Mouse (Mus musculus) midbrain, embryonic 14.5 days (tissue): ENCODE measurements around the gene Mtss1l. TPM values are rescaled to one million over a fixed set of nuclear protein-coding genes. Genes with fewer than 3 reads are reported as not detected.
A peak's percentile ranks its signal among the peaks of the same experiment; 100 is the strongest.

ENCODE experiments used
- ATAC-seq: fragments of 200-750 bp; cut with Nextera tagmentation; 2 replicates; pipeline ENCODE4 v1.8.0; 2017; ENCODE audit warnings: moderate number of reproducible peaks, moderate library complexity; ENCODE audit not compliant: low FRiP score, low TSS enrichment
- DNase-seq: peaks from one replicate; pipeline ENCODE4 v3.0.0-alpha.2; 2015
- H3K27ac ChIP-seq: fragments of 300-500 bp; sonication (generic); replicated peaks from 2 replicates; pipeline ENCODE4 v1.5.1; 2014; ENCODE audit warnings: mild to moderate bottlenecking, low read depth, low read length, moderate library complexity
- H3K27me3 ChIP-seq: fragments of 300-500 bp; sonication (generic); 2 replicates; pipeline ENCODE4 v1.6.1; 2014; ENCODE audit warnings: low read length, control low read depth, mixed read lengths; ENCODE audit not compliant: control insufficient read depth, insufficient read depth
- H3K36me3 ChIP-seq: fragments of 300-500 bp; sonication (generic); 2 replicates; pipeline ENCODE4 v1.6.1; 2014; ENCODE audit warnings: low read length, control low read depth; ENCODE audit not compliant: control insufficient read depth, insufficient read depth
- H3K4me1 ChIP-seq: fragments of 300-500 bp; sonication (generic); 2 replicates; pipeline ENCODE4 v1.6.1; 2014; ENCODE audit warnings: mild to moderate bottlenecking, antibody characterized with exemption, low read length, control low read depth; ENCODE audit not compliant: control insufficient read depth, insufficient read depth
- H3K4me2 ChIP-seq: fragments of 300-500 bp; sonication (generic); 2 replicates; pipeline ENCODE4 v1.6.1; 2014; ENCODE audit warnings: mild to moderate bottlenecking, low read length, moderate library complexity
- H3K4me3 ChIP-seq: fragments of 300-500 bp; sonication (generic); replicated peaks from 2 replicates; pipeline ENCODE4 v1.5.1; 2014; ENCODE audit warnings: low read depth, low read length
- H3K9ac ChIP-seq: fragments of 300-500 bp; sonication (generic); replicated peaks from 2 replicates; pipeline ENCODE4 v1.6.1; 2014; ENCODE audit warnings: mild to moderate bottlenecking, low read length, moderate library complexity
- H3K9me3 ChIP-seq: fragments of 300-500 bp; sonication (generic); 2 replicates; pipeline ENCODE4 v1.6.1; 2016; ENCODE audit warnings: low read length, control low read depth, mixed read lengths; ENCODE audit not compliant: control insufficient read depth
- WGBS: fragments of 180-500 bp; shearing (Covaris S2); extraction: QIAGEN DNeasy Blood & Tissue Kit; methylation state at CpG from one replicate; pipeline ENCODE4 v1.1.7; 2014; 5-methylcytosine and 5-hydroxymethylcytosine counted together
- polyA plus RNA-seq: library from polyadenylated mRNA; unstranded; fragments of >200 nt; fragmentation: Nextera tagmentation; extraction: Ambion mirVana; gene quantifications from 2 replicates; pipeline ENCODE4 v1.2.1, GENCODE M21; 2014

Mtss1l gene
- polyA plus RNA-seq, 1 experiment from 2014 or later = 27.5 TPM

DNA sequence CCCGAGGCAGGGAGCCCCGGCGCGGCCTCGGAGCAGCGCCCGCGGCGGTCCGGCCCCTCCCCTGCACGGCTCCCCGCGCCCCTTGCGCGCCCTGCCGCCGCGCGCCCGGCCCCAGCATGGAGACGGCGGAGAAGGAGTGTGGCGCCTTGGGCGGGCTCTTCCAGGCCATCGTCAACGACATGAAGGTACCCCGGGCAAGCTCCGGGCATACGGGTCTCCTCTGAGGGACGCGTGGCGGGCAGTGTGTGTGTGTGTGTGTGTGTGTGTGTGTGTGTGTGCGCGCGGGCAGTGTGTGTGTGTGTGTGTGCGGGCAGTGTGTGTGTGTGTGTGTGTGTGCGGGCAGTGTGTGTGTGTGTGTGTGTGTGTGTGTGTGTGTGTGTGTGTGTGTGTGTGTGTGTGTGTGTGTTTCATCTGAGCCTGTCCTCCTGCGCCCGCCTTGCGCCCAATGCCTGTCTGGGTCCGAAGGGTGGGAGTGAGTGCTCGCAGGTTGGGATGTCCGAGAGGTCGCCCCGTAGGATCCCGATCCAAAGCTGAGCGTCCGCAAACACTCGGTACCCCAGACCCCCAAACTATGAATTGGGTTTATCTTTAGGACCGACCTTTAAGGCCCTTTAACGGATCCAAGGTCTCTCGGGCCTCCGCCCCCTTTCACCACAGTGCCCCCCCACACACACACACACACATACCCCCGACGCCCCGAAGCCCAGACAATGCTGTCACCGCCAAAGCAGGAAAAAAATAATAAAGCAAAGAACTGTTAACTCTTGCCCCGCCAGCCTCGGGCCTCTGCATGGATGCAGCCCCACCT is 534 bp downstream of the Mtss1l start:
- peak overlapping the region; percentile 66 for H3K4me3 ChIP-seq
- peaks cover 46% of the 10 kb centered on the region for H3K4me1 ChIP-seq
- peak overlapping the region; percentile 92 for H3K4me2 ChIP-seq
- H3K9me3 ChIP-seq = no peaks in the 10 kb centered on the region
- peak overlapping the region; percentile 95 for H3K27ac ChIP-seq
- peaks cover 11% of the 10 kb centered on the region; the same call in 1 of the 2 replicates for H3K36me3 ChIP-seq
- under 1% methylated on average over 44 of the region's 59 CpGs for WGBS
- H3K9ac ChIP-seq = peak overlapping the region; percentile 96
- DNase-seq = peak; percentile 71
- no peaks in the 10 kb centered on the region for H3K27me3 ChIP-seq
- ATAC-seq = peak; percentile 76

DNA sequence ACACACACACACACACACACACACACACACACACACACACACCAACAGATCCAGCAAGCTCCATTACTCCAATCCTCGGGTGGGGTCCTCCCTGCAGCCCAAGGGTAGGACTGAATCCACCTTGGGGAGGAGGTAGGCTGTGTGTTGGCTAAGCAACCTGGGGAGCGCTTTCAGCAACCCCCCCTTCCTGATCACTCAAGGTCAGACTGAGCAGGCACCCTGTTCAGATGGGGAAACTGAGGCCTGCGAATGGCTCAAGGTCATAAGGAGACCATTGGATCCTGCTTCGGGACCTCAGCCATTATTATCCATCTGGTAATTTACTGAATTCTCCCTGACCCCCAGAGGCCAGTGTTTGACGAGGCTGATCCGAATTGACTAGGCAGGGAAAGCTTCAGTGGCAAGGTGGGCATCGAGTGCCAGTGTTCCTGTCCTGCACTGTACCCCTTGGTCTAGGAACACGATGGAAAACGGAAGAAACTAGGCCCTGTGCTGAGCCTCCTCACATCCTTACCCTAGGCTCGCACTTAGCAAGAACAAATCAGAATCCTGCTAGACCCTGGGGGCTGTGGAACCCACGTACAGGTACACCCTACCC is 1.2 kb downstream of the Mtss1l start:
- ATAC-seq = no peak
- Histone ChIP-seq H3K27me3 (no peaks in the 10 kb centered on the region), H3K9me3 (no peaks in the 10 kb centered on the region), H3K9ac (peak overlapping the region; percentile 96), H3K4me1 (peaks cover 49% of the 10 kb centered on the region), H3K4me3 (peak overlapping the region; percentile 66), H3K36me3 (peaks cover 18% of the 10 kb centered on the region), H3K4me2 (peak overlapping the region; percentile 92), H3K27ac (peak overlapping the region; percentile 95)
- no peak for DNase-seq
- WGBS = 43% methylated on average over 11 of the region's 11 CpGs

DNA sequence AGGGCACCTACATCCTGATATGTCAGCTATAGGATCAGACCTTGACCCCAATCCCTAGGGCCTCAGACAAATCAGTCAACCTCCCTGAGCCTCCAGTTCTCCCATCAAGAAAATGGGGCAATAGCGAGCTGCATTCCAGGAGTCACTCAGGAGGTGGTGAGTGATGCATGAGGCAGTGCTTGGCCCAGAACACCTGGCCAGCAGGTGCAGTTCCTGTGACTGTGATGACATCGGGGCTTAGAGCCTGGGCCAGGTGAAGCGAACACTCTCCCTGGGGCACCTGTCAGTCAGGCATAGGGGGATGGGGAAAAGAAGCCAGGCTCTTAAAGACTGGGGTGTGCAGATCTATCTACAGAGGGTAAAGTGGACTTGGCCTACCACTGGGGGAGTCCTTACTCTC is 3.2 kb downstream of the Mtss1l start:
- peaks cover 47% of the 10 kb centered on the region for H3K4me1 ChIP-seq
- H3K27me3 ChIP-seq = no peaks in the 10 kb centered on the region
- no peak for ATAC-seq
- DNase-seq = no peak
- H3K4me2 ChIP-seq = 0 out of 2 replicates have a peak overlapping the region, but pooled peaks have one; percentile 92
- H3K9ac ChIP-seq = peak overlapping the region; percentile 31
- peaks cover 38% of the 10 kb centered on the region for H3K36me3 ChIP-seq
- H3K4me3 ChIP-seq = no peak overlapping the region
- 0 out of 2 replicates have a peak overlapping the region, but pooled peaks have one; percentile 32 for H3K27ac ChIP-seq
- WGBS = 85% methylated on average over 3 of the region's 3 CpGs
- H3K9me3 ChIP-seq = no peaks in the 10 kb centered on the region

DNA sequence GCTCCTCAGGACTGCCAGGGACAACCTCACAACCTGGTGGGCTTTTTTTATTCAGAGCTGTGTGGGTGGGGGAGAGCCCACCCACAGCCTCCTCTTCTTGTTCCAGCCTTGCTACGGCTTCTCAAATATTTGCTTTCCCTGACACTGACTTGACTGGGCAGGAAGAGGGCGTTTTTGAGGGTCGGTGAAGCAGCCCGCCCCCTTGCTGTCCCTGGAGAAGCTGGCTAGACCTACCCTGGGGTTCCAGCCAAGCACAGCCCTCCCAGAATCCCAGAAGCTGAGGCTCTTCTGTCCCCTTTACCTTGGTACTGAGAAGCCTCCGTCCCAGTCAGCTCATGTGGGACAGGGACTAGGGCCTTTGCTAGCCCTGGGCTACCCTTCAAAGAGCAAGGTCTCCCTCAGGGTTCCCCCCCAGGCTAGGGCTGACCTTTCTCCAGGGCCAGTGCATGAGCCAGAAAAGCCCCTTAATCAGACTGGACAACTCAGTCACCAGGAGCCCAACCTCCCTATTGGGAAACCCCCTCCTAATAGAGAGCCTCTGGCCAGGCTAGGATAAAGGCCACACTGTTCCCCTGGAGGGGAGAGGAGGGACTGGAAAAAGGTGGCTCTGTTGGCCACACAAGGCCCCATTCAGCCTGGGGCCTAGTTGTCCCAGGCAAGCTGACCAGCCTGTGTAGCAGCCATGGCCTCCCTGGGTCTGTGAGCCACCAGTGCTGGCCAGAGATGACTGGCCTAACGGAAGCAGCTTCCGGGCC is 4.0 kb downstream of the Mtss1l start:
- no peaks in the 10 kb centered on the region for H3K9me3 ChIP-seq
- no peaks in the 10 kb centered on the region for H3K27me3 ChIP-seq
- peak overlapping the region; percentile 31 for H3K9ac ChIP-seq
- peaks cover 45% of the 10 kb centered on the region for H3K36me3 ChIP-seq
- DNase-seq = no peak
- no peak overlapping the region for H3K4me3 ChIP-seq
- ATAC-seq = no peak
- peak overlapping the region; percentile 20; the same call in 1 of the 2 replicates for H3K27ac ChIP-seq
- WGBS = 60% methylated on average over 7 of the region's 7 CpGs
- H3K4me2 ChIP-seq = peak overlapping the region; percentile 17
- peaks cover 41% of the 10 kb centered on the region for H3K4me1 ChIP-seq

DNA sequence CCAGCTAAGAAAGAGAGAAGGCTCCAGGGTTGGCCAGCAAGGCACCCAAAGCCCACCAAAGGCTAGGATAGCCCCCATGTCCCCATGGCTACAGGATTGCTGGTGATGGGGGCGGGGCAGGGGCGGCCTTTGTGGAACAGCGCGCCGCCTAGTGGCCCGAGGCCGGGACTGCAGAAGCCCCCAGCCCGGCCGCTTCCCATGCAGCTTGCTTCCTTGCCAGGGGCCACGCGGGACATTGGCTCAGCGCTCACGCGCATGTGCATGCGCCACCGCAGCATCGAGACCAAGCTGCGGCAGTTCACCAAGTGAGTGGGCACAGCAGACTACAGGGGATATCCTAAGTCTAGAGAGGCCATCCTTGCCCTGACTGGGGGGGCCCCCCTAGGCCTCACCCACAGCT is 5.6 kb downstream of the Mtss1l start:
- H3K27me3 ChIP-seq = no peaks in the 10 kb centered on the region
- no peak overlapping the region for H3K9ac ChIP-seq
- DNase-seq = peak; percentile 87
- H3K4me1 ChIP-seq = peaks cover 35% of the 10 kb centered on the region; the same call in 1 of the 2 replicates
- H3K27ac ChIP-seq = no peak overlapping the region
- H3K36me3 ChIP-seq = peaks cover 59% of the 10 kb centered on the region
- H3K9me3 ChIP-seq = no peaks in the 10 kb centered on the region
- H3K4me2 ChIP-seq = no peak overlapping the region
- ATAC-seq = peak; percentile 49; the same call in 1 of the 2 replicates
- WGBS = 10% methylated on average over 18 of the region's 18 CpGs
- H3K4me3 ChIP-seq = no peak overlapping the region

DNA sequence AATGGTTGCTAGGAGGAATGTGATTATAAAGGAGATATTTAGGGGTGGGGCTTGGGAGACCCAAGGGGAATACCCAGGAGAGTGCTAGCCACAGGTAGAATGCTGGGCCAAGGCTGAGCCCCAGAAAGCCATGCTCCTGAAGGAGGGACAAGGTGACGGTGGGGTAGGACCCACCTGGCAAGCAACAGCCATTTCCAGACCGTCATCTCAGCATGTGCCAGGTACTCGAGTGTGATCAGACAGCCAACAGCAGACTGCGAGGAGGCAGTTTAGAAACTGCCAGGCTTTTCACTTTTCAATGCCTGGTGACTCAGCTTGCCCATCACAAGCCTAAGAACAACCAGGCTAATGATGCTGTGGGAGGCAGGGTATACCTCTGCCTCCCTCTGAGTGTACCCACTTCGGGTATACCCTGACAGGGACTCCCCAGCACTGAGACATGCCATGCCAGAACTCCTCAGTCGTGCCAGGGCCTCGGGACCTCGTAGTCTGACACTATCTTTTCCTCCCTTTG is 10.1 kb downstream of the Mtss1l start:
- H3K4me2 ChIP-seq = no peak overlapping the region

DNA sequence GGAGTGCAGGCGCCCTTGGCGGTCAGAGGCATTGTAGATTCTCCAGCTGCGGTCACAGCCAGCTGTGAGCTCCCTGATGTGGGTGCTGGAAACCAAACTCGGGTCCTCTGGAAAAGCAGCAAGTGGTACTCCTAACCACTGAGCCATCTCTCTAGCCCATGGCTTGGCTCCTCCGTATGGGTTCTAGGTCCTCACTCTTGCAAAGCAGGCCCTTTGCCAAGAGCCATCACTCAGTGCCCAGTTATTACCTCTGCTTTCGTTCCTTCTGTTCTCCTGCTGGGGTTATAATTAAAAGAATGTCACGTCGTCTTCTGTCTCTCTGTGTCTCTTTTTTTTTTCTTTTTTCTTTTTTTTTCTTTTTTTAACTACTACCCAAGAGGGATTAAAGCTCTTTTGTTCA is 11.8 kb downstream of the Mtss1l start:
- Histone ChIP-seq H3K9ac (no peak overlapping the region), H3K4me2 (no peak overlapping the region), H3K4me1 (no peaks in the 10 kb centered on the region), H3K36me3 (peaks cover 93% of the 10 kb centered on the region), H3K27me3 (no peaks in the 10 kb centered on the region), H3K27ac (no peak overlapping the region), H3K4me3 (no peak overlapping the region), H3K9me3 (no peaks in the 10 kb centered on the region)
- ATAC-seq (no peak), DNase-seq (no peak)
- WGBS = 94% methylated on average over 8 of the region's 8 CpGs

More for the DNA sequence above, 10.1 kb downstream of the Mtss1l start:
- no peaks in the 10 kb centered on the region for H3K9me3 ChIP-seq
- H3K36me3 ChIP-seq = peaks cover 92% of the 10 kb centered on the region
- no peak overlapping the region for H3K4me3 ChIP-seq
- H3K27ac ChIP-seq = no peak overlapping the region
- H3K9ac ChIP-seq = no peak overlapping the region
- no peak for ATAC-seq
- 95% methylated on average over 8 of the region's 8 CpGs for WGBS
- DNase-seq = no peak
- H3K4me1 ChIP-seq = 0 out of 2 replicates have a peak, but pooled peaks cover 7% of the 10 kb centered on the region
- no peaks in the 10 kb centered on the region for H3K27me3 ChIP-seq

DNA sequence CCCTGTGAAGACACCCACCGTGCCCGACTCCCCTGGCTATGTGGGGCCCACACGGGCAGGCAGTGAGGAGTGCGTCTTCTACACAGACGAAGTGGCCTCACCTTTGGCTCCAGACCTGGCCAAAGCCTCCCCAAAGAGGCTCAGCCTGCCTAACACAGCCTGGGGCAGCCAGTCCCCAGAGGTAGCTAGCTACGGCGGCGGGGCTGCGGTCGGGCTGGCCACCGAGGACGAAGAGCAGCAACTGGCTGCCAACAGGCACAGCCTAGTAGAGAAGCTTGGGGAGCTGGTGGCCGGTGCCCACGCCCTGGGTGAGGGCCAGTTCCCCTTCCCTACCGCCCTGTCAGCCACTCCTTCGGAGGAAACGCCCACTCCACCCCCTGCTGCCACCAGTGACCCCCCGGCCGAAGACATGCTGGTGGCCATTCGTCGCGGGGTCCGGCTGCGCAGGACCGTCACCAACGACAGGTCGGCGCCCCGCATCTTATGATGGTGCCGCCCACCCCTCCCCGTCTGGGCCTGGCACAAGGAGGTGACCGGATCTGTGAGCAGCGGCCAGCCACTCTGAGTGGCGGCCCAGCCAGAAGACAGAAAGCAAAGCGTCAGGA is 17.4 kb downstream of the Mtss1l start:
- Histone ChIP-seq H3K36me3 (peaks cover 68% of the 10 kb centered on the region), H3K27ac (no peak overlapping the region), H3K9me3 (no peaks in the 10 kb centered on the region), H3K4me3 (no peak overlapping the region), H3K9ac (no peak overlapping the region), H3K4me2 (no peak overlapping the region), H3K4me1 (no peaks in the 10 kb centered on the region), H3K27me3 (no peaks in the 10 kb centered on the region)
- WGBS = 96% methylated on average over 35 of the region's 35 CpGs
- no peak for ATAC-seq
- no peak for DNase-seq
